Comparison of ENCODE assay signal across 33 mouse cellular contexts in the genomic region with DNA sequence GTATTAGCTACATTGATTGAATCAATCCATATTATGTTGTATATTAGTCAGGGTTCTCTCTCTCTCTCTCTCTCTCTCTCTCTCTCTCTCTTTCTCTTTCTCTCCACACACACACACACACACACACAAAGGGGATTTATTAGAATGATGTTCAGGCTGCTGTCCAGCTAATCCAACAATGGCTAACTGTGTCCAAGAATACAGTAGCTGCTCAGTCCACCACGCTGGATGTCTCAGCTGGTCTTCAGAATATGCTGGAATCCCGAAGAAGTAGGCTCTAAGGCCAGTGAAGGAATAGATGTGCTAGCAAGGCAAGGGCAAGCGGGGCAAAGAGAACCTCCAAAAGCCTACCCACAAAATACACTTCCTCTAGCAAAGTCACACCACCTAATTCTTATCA. TPM values are rescaled to one million over a fixed set of nuclear protein-coding genes. Genes with fewer than 3 reads are reported as not detected.
DNase-seq lines count a peak whose midpoint lies in the region; ATAC-seq lines count a peak whose summit lies in the region.
"Had no signal": no experiment of that assay in that cellular context is flagged by ENCODE, and none has a peak within 500 bp of the region (broad histone marks: within the 10 kb centered on the region; RNA-seq: fewer than 3 reads in every experiment).

No protein-coding gene starts in this region.

- no peaks in the 10 kb centered on the region for H3K36me3 ChIP-seq in forebrain, embryonic 14.5 days (ENCODE audit: control insufficient read depth, insufficient read depth, low read length)
- H3K36me3 ChIP-seq: embryonic facial prominence, embryonic 13.5 days; embryonic facial prominence, embryonic 15.5 days; forebrain, embryonic 10.5 days; forebrain, embryonic 12.5 days; forebrain, embryonic 15.5 days; G1E had no signal

- H3K27me3 ChIP-seq in forebrain, embryonic 14.5 days (replicated peaks; ENCODE audit: control insufficient read depth, insufficient read depth, low read length) = no peaks in the 10 kb centered on the region
- H3K27me3 ChIP-seq: embryonic facial prominence, embryonic 13.5 days; embryonic facial prominence, embryonic 15.5 days; forebrain, embryonic 12.5 days; forebrain, embryonic 15.5 days had no signal

- WGBS in forebrain, embryonic 14.5 days = 84% methylated on average over 3 of the region's 3 CpGs

- no peaks in the 10 kb centered on the region for H3K9me3 ChIP-seq in forebrain, embryonic 14.5 days (replicated peaks; ENCODE audit: control insufficient read depth, low read length)
- H3K9me3 ChIP-seq: embryonic facial prominence, embryonic 13.5 days; embryonic facial prominence, embryonic 15.5 days; forebrain, embryonic 10.5 days; forebrain, embryonic 12.5 days; forebrain, embryonic 15.5 days; G1E had no signal

- ATAC-seq in forebrain, embryonic 14.5 days = no peak
- ATAC-seq: activated CD4-positive, CD25-positive, alpha-beta regulatory T cell, adult 4 months; CD4-positive, CD25-positive, alpha-beta regulatory T cell, adult 4 months; forebrain, embryonic 15.5 days; forebrain, postnatal 0 days; Patski had no signal

- no peak overlapping the region for H3K9ac ChIP-seq in forebrain, embryonic 14.5 days (ENCODE audit: low read length)
- H3K9ac ChIP-seq: embryonic facial prominence, embryonic 13.5 days; embryonic facial prominence, embryonic 15.5 days; forebrain, embryonic 12.5 days; forebrain, embryonic 15.5 days; forebrain, postnatal 0 days had no signal

- no peak overlapping the region for H3K27ac ChIP-seq in forebrain, embryonic 14.5 days (ENCODE audit: low read depth, low read length)
- H3K27ac ChIP-seq: embryonic facial prominence, embryonic 13.5 days; embryonic facial prominence, embryonic 15.5 days; forebrain, embryonic 10.5 days; forebrain, embryonic 12.5 days; forebrain, embryonic 15.5 days had no signal

- H3K4me1 ChIP-seq in forebrain, embryonic 14.5 days (ENCODE audit: control insufficient read depth, insufficient read depth, low read length) = no peaks in the 10 kb centered on the region
- H3K4me1 ChIP-seq: embryonic facial prominence, embryonic 13.5 days; embryonic facial prominence, embryonic 15.5 days; forebrain, embryonic 10.5 days; forebrain, embryonic 12.5 days; forebrain, embryonic 15.5 days had no signal

- no peak overlapping the region for H3K4me3 ChIP-seq in forebrain, embryonic 14.5 days (ENCODE audit: low read depth, low read length)
- H3K4me3 ChIP-seq: embryonic facial prominence, embryonic 13.5 days; embryonic facial prominence, embryonic 15.5 days; erythroblast, embryonic 14.5 days; forebrain, embryonic 10.5 days; forebrain, embryonic 12.5 days; forebrain, embryonic 15.5 days had no signal

- DNase-seq in layer of hippocampus, adult 11-12 months (ENCODE audit: low spot score) = peak; percentile 17
- DNase-seq in layer of hippocampus, postnatal 36 days = no peak
- peak; percentile 52 for DNase-seq in layer of hippocampus, adult 9-11 months
- no peak for DNase-seq in layer of hippocampus, postnatal 25 days (ENCODE audit: extremely low spot score in 1 of 2, low spot score in 1 of 2)
- DNase-seq in brain, adult 2 months (ENCODE audit: low read depth, low spot score) = peak; percentile 84
- no peak for DNase-seq in forebrain, embryonic 14.5 days (ENCODE audit: low spot score)
- DNase-seq: adrenal gland, adult 8-10 months; adrenal gland, postnatal 14 days; adrenal gland, postnatal 36 days; B cell, adult 2 months; cerebellum, adult 11 months; cerebellum, adult 18-20 months; cerebellum, adult 8-10 months; cerebellum, adult 9-11 months; cerebellum, postnatal 14 days; cerebellum, postnatal 36 days; embryo, embryonic 11 days; forebrain, postnatal 0 days had no signal

- no peak overlapping the region for H3K4me2 ChIP-seq in forebrain, embryonic 14.5 days (ENCODE audit: low read length)
- H3K4me2 ChIP-seq: embryonic facial prominence, embryonic 13.5 days; embryonic facial prominence, embryonic 15.5 days; forebrain, embryonic 12.5 days; forebrain, embryonic 15.5 days had no signal

RNA-seq across cellular contexts. Expression of a gene that starts 14.3 kb away (rescaled TPM):
- total RNA-seq in layer of hippocampus, postnatal 36 days (2021) = under 1 TPM in 1 of 2 experiments, not detected in 1; 0.53 TPM
- under 1 TPM in 1 of 2 experiments, not detected in 1; 0.22 TPM for total RNA-seq in layer of hippocampus, postnatal 25 days (2021)
- not detected in 2 replicates for polyA plus RNA-seq in forebrain, embryonic 14.5 days (2014; fragmentation: Nextera tagmentation; extraction: Ambion mirVana)
- total RNA-seq: adrenal gland, postnatal 14 days; forebrain, postnatal 0 days had no signal
- polyA plus RNA-seq: activated CD4-positive, CD25-positive, alpha-beta regulatory T cell, adult 4 months; CD4-positive, CD25-positive, alpha-beta regulatory T cell, adult 4 months; embryonic facial prominence, embryonic 13.5 days; embryonic facial prominence, embryonic 15.5 days; forebrain, embryonic 15.5 days; forebrain, postnatal 0 days; G1E had no signal

RNA-seq across cellular contexts. Expression of a gene that starts 23.0 kb away (rescaled TPM):
- not detected for total RNA-seq in layer of hippocampus, postnatal 36 days (2021)
- total RNA-seq in layer of hippocampus, postnatal 25 days (2021) = not detected
- not detected in 2 replicates for polyA plus RNA-seq in forebrain, embryonic 14.5 days (2014; fragmentation: Nextera tagmentation; extraction: Ambion mirVana)
- total RNA-seq: adrenal gland, adult 18-20 months; adrenal gland, adult 8-10 months; adrenal gland, postnatal 14 days; adrenal gland, postnatal 36 days; common myeloid progenitor, adult 5-6 weeks; forebrain, postnatal 0 days had no signal
- polyA plus RNA-seq: activated CD4-positive, CD25-positive, alpha-beta regulatory T cell, adult 4 months; CD4-positive, CD25-positive, alpha-beta regulatory T cell, adult 4 months; erythroblast, embryonic 14.5 days; forebrain, embryonic 10.5 days; forebrain, embryonic 12.5 days; forebrain, embryonic 15.5 days; forebrain, postnatal 0 days; G1E; Patski had no signal

RNA-seq across cellular contexts. Expression of a gene that starts 50.0 kb away (rescaled TPM):
- 10 to 100 TPM; 23.0 to 26.1 TPM for total RNA-seq in layer of hippocampus, postnatal 36 days (2021)
- total RNA-seq in layer of hippocampus, postnatal 25 days (2021) = 10 to 100 TPM; 24.2 to 24.8 TPM
- 6.9 and 8.2 TPM in 2 replicates for polyA plus RNA-seq in forebrain, embryonic 14.5 days (2014; fragmentation: Nextera tagmentation; extraction: Ambion mirVana)

RNA-seq across cellular contexts. Expression of a gene that starts 55.2 kb away (rescaled TPM):
- not detected for total RNA-seq in layer of hippocampus, postnatal 36 days (2021)
- total RNA-seq in layer of hippocampus, postnatal 25 days (2021) = not detected
- polyA plus RNA-seq in forebrain, embryonic 14.5 days (2014; fragmentation: Nextera tagmentation; extraction: Ambion mirVana) = not detected in 2 replicates
- total RNA-seq: adrenal gland, adult 18-20 months; adrenal gland, adult 8-10 months; adrenal gland, postnatal 14 days; adrenal gland, postnatal 36 days; CH12.LX; common myeloid progenitor, adult 5-6 weeks; forebrain, postnatal 0 days had no signal
- polyA plus RNA-seq: activated CD4-positive, CD25-positive, alpha-beta regulatory T cell, adult 4 months; brain, embryonic 14.5 days; CD4-positive, CD25-positive, alpha-beta regulatory T cell, adult 4 months; embryonic facial prominence, embryonic 11.5 days; embryonic facial prominence, embryonic 13.5 days; embryonic facial prominence, embryonic 15.5 days; erythroblast, embryonic 14.5 days; forebrain, embryonic 10.5 days; forebrain, embryonic 12.5 days; G1E; Patski had no signal

Comparison
In these comparisons a context has a peak if more than half of its experiments do, and no peak if none do; other contexts are left out.
1. DNase-seq: peak in layer of hippocampus, adult 11-12 months (single experiment), layer of hippocampus, adult 9-11 months (single experiment) and brain, adult 2 months (single experiment); none in layer of hippocampus, postnatal 36 days (0 of 2), layer of hippocampus, postnatal 25 days (0 of 2) and forebrain, embryonic 14.5 days (single experiment).